Mouse (Mus musculus): ENCODE results near the gene Pqlc2.

- TF ChIP-seq POLR2A (IDR thresholded peaks at IDR 0.05; ENCODE audit: insufficient read depth, low read length) (no peak), CTCF (IDR thresholded peaks at IDR 0.05; ENCODE audit: low read depth, low read length) (no peak), EP300 (IDR thresholded peaks at IDR 0.05; ENCODE audit: insufficient read depth, low read depth, low read length) (no peak)
Measured at GRCm38 (mm10) chr4:139271562-139271961, 38.9 kb downstream of the Pqlc2 start.
